Mouse (Mus musculus) lung, postnatal 25 days (tissue): ENCODE data around the gene 1700025F22Rik.
"Not testable (repeated sequence)": the region's sequence is repeated elsewhere in the genome, so short reads cannot be mapped to it uniquely, and the experiment has no call there.

Experiments used
- DNase-seq: peaks from one replicate; pipeline ENCODE4 v3.0.0; 2022; ENCODE audit warnings: low spot score

The 1700025F22Rik gene

DNA sequence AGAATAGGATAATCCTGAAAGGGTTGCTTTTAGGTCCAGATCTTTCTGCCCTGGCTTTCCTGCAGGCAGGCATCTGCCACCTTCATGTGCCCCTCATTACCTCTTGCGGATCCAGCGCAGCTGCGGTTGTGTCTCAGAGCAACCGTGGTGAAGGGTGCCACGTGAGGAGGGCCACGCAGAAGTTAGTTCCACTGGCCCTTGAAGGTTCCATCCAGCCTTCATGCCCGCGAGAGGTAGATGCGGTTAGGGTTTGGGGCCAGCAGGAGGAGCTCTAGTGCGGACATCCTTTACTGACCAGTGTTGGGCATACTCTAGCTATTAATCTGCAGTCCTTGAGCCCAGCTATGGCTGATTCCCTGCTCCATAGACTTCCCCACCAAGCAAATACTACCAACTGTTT is at the start of gene 1700025F22Rik:
Gene 1700025F22Rik, minus strand, starts transcription at position 149 of the 400 bp plus-strand sequence.
- DNase-seq = peak; percentile 14

DNA sequence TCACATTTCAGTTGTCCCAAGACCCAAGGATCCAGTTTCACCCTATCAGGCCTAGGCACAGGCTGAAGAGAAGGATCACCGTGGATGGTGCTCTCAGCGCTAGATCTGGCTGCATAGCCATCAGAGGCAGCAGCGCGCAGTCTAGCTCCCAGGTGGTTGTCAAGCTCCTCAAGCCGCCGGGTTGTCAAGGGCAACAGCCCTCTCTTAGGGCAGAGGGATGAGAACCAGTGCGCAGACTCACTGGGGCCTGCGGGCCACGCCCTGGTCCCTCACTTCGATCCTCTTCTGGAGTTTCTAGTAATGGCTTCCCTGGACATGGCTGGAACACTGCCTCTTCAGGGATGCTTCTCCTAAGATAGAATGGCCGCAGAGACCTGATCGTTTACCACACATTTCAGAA is 31.4 kb upstream of the 1700025F22Rik start, which contains the start of gene Ms4a13:
Gene Ms4a13, minus strand, starts transcription at position 192 of the 400 bp plus-strand sequence.
- no peak for DNase-seq

GRCm38 (mm10) chr19:11192552-11192951 is 27.4 kb upstream of the 1700025F22Rik start:
- DNase-seq = no peak

- peak; percentile 20 for DNase-seq
These were observed 19.0 kb upstream of the 1700025F22Rik start for GRCm38 (mm10) chr19:11184121-11184520.

DNA sequence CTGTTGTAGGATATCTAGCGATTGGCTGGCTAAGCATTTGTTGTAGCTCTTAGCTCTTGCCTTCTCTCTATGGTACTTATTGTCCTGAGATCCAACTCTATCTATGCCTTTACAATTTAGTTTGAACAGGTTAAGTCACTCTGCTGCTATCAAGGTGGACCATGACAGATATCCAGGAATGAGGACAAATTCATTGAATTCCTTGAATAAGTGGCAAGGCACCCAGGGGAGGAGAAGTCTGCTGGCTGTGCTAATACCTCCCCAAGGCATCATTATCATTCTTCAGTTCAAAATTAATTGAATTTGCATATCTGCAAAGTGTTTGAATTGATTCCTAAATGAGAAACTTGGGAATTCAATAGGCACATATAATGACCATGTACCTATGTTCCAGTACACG is 12.3 kb upstream of the 1700025F22Rik start:
- DNase-seq = no peak

- not testable (repeated sequence) for DNase-seq
These were observed 7.2 kb downstream of the 1700025F22Rik start for GRCm38 (mm10) chr19:11157890-11158289.

GRCm38 (mm10) chr19:11135336-11135735 is 29.8 kb downstream of the 1700025F22Rik start:
- DNase-seq = no peak

- no peak for DNase-seq
These were observed 30.3 kb downstream of the 1700025F22Rik start for GRCm38 (mm10) chr19:11134852-11135251.

DNA sequence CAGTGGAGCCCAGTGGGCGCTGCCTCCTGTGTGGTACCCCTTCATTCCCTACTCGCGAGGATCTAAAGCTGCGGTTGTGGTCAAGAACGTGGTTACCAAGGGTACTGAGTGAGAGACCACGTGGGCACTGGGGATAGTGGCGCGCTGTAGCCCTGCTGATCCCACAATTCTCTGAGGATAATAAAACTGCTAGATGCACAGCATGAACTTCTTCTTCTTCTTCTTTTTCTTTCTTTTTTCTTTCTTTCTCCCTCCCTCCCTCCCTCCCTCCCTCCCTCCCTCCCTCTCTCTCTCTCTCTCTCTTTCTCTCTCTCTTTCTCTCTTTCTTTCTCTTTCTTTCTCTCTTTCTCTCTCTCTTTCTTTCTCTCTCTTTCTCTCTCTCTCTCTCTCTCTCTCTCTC is 34.3 kb downstream of the 1700025F22Rik start, which contains the start of gene 1700017D01Rik:
Gene 1700017D01Rik, minus strand, starts transcription at position 101 of the 400 bp plus-strand sequence.
- DNase-seq = not testable (repeated sequence)

DNA sequence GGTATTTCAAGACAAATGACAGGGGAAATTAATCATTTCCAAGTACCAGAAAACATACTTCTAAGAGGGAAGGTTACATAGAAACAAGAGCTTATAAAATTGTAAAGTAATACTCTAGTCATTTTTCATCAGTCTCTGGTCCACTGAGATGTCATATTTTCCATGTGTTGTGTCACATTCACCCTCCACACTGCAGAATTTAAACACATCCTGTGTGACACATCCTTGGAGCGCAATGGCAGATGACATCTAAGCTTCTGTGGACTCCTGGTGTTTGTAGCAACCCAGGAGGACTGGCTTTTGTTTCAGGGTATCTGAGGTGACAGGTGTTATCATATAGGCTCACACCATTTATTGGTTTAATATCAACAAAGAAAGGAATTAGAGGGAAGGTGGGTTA is 35.4 kb downstream of the 1700025F22Rik start:
- DNase-seq = no peak

GRCm38 (mm10) chr19:11121016-11121420 is 44.1 kb downstream of the 1700025F22Rik start:
- not testable (repeated sequence) for DNase-seq

DNA sequence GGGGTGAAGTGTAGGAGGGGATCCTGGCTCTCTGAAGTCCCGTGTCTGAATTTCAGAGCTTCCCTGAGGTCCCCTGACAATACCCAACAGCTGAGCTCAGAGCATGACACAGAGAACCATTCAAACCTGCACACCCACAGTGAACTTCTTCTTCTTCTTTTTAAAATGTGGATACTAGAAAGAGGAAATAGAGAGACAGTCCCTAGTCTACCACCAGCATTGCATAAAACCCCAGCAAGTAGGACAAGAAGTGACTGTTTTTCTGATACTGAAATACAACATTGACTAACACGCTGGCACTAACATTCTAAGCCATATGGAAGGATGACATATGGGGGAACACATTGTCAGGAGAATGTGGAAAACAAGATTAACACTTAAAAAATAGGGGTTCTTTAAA is 45.8 kb downstream of the 1700025F22Rik start:
- peak; percentile 26 for DNase-seq

DNA sequence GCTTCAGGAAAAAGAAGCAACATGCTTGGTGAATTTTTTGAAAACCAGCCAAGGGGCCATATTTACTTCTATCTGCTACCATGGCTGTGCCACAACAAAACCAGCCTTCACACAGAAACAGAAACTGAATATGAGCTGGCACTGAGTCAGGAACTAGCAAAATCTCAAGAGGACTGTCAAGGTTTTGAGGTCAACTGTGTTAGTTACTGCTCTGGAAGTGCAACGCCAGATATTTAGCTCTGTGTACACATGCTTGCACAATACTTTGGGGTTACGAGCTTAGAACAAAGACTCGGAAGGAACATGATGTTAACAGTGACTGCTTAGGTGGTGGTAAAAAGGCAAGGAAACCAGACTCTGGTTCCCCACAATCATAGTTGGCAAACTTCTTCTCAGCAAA is 57.4 kb downstream of the 1700025F22Rik start:
- DNase-seq = peak; percentile 78

- no peak for DNase-seq
These were observed 63.2 kb downstream of the 1700025F22Rik start for GRCm38 (mm10) chr19:11101880-11102279.

GRCm38 (mm10) chr19:11098401-11098800 is 66.7 kb downstream of the 1700025F22Rik start:
- DNase-seq = no peak

DNA sequence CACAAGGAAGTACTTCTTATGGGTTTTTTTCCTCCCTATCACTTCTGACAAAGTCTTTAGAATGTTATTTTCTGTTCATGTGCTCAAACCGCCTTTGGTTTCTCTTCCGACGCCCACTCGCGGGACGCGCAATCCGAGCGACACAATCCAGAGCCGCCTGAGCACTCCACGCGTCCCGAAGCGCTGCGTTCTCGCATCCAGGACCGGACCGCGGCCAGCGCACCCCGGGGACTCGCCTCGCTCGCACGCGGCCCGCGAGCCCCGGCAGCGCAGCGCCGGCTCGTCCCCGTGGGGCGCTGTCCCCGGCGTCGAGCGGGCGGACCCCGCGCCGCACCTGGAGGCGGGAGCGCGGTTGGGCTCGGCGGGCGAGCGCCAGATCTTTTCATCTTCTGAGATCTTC is 73.0 kb downstream of the 1700025F22Rik start:
- not testable (repeated sequence) for DNase-seq
